Mouse (Mus musculus): ENCODE measurements around the gene Gpc3. TPM values are rescaled to one million over a fixed set of nuclear protein-coding genes. Genes with fewer than 3 reads are reported as not detected.
"Not testable (repeated sequence)": the region's sequence is repeated elsewhere in the genome, so short reads cannot be mapped to it uniquely, and the experiment has no call there.

The Gpc3 gene
- total RNA-seq, 2 experiments from 2014 or later: 52.2 to 60.8 TPM

- intact Hi-C loops (cut with DNase I): no loop called here
Measured at GRCm38 (mm10) chrX:52288792-52289191, 325.0 kb downstream of the Gpc3 start.

GRCm38 (mm10) chrX:52287944-52288343 lies 325.8 kb downstream of the Gpc3 start:
- intact Hi-C loops (cut with DNase I): no loop called here
- peak; percentile 17 for DNase-seq

More at GRCm38 (mm10) chrX:52288792-52289191, 325.0 kb downstream of the Gpc3 start:
- no peak for DNase-seq

- no peak for DNase-seq
- intact Hi-C loops (cut with DNase I): no loop called here
Measured at GRCm38 (mm10) chrX:52282070-52282469, 331.7 kb downstream of the Gpc3 start.

- no peak for DNase-seq
- intact Hi-C loops (cut with DNase I): no loop called here
Measured at GRCm38 (mm10) chrX:52281103-52281900, 332.4 kb downstream of the Gpc3 start.

GRCm38 (mm10) chrX:52278687-52279359 lies 334.9 kb downstream of the Gpc3 start:
- intact Hi-C loops (cut with DNase I): loop anchor here (5.0 kb wide), 1 partner anchor 112 kb away; the partner anchor contains the start of gene Gpc4
- no peak for DNase-seq

DNA sequence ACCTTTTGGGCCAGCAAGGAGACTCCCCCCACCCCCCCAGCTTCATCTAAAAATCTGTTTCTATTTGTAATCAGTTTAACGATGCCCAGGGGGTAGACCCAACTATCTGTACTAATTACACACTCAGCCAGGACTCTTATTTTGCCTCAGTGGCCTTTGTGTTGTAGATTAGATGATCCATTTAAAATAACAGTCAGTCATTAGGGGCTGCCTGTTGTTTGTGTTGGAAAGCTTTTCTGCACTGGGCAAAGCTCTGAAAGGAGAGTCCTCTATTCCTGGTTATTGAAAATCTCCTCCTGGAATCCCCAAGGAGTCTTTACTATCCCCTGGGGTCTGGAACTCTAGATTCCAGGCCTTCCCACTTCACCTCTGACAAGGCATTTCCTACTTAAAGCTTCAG lies 336.2 kb downstream of the Gpc3 start:
- intact Hi-C loops (cut with DNase I): loop anchor here (5.0 kb wide), 1 partner anchor 110 kb away; the partner anchor contains the start of gene Gpc4
- no peak for DNase-seq

GRCm38 (mm10) chrX:52273016-52273415 lies 340.7 kb downstream of the Gpc3 start:
- intact Hi-C loops (cut with DNase I): no loop called here

DNA sequence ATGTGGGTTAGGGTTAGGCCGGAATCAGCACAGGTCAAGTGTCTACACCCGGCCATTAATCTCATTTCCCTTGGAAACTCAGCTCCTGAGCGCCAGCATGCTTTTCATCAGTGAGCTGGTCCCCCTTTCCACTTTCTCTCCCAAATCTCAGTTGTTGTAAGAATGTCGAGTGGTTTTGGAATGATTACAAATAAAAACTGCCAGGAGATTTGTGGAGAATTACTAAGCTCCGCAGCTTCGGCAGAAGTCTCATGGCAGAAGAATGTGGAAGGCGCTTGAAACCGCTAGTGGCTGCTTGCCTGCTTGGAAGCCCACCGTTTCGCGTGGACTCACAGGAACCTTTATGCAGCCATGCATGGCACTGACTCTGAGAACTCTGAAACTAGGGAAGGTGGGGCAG lies 351.8 kb downstream of the Gpc3 start:
- intact Hi-C loops (cut with DNase I): no loop called here
- peak in 1 of 2 experiments; percentile 40 for DNase-seq

More at GRCm38 (mm10) chrX:52273016-52273415, 340.7 kb downstream of the Gpc3 start:
- no peak for DNase-seq

GRCm38 (mm10) chrX:52261546-52261945 lies 352.2 kb downstream of the Gpc3 start:
- DNase-seq: peak; percentile 48 to 49
- intact Hi-C loops (cut with DNase I): no loop called here

DNA sequence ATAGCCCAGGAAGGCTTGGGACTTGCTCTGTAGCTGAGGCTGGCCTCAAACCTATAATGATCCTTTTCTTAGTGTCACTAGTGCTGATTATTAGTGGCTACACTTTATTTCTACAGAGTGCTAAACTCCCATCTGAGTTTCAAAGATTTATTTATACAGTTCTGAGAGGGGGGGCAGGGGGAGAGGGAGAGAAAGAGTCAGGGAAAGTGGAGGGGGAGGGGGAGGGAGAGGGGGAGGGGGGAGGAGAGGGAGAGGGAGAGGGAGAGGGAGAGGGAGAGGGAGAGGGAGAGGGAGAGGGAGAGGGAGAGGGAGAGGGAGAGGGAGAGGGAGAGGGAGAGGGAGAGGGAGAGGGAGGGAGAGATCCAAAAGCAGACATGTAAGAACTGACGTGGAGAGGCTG lies 354.0 kb downstream of the Gpc3 start:
- intact Hi-C loops (cut with DNase I); DNase-seq: not testable (repeated sequence)

DNA sequence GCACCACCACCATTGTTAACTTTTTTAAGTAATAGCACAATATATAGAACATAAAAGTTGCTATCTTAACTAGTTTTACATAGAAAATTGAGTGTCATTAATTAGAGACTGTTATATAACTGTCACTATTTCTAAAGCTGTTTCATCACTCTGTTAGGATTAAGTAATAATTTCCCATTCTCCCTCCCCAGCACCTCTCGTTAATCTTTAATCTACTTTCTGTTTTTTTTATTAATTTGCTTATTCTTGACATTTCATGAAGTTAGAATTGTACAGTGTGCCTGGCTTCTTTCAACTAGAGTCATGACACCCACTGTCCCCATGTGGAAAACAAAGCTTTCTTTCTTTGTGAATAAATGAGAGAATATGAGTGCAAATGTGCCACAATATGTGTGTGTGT lies 359.2 kb downstream of the Gpc3 start:
- DNase-seq: no peak
- intact Hi-C loops (cut with DNase I): no loop called here

DNA sequence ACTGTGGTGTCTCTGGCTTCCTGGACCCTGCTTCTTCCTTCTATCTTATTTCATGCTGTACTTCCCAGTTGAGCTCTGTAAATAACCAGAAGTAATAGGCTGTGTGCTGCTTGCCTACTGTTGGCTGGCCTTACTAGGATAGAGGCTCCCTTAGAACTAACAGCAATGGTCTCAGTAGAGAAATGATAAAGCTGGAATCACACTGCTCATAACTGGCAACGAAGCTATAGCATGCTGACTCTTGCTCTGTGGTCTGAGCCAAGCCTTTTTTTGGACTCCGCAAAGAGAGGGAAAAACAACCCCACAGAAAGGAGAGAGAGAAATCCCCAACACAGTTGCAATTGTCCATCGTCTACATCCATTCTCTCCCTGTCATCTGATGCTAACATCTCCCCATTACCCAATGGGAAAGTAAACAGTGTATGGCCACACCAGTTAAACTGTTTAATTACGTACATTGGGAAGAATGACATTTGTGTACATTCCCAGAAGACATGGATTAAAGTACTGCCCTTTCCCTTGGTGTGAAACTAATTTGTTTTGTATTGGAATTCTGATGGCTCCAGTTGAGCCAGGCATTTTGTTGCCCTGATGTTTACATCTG lies 368.0 kb downstream of the Gpc3 start:
- intact Hi-C loops (cut with DNase I): no loop called here
- no peak for DNase-seq

GRCm38 (mm10) chrX:52237470-52237869 lies 376.3 kb downstream of the Gpc3 start:
- intact Hi-C loops (cut with DNase I): no loop called here
- no peak for DNase-seq

- no peak for DNase-seq
- intact Hi-C loops (cut with DNase I): no loop called here
Measured at GRCm38 (mm10) chrX:52231984-52232383, 381.8 kb downstream of the Gpc3 start.

DNA sequence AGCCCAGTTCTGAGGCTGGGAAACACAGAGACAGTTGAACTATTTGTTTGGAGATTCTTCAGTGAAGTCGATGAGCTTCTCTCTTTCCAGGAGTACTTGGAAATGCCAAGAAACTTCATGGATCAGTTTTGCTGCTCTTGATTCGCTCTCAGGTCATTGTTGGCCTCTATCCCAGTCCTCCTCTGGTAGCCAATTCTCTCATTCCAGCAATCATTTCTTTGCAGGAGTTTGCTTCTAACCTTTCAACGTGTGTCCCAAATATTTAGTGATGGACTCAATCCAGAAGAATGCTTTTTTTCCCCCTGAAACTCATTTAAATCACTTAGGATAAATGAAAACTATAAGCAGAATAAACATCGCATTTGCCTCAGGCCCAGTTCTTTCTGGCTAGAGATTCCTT lies 383.0 kb downstream of the Gpc3 start:
- intact Hi-C loops (cut with DNase I): no loop called here
- no peak for DNase-seq

Small RNA genes lying within 50 kb of the gene (microRNA-seq; reads per million reads assigned to microRNA genes)
- 0 reads per million in 2 experiments for gene Mir6384
- 0 reads per million in 2 experiments for gene Mir717

Other genes starting within 250 kb of the Gpc3 start
- under 1 TPM; 0.45 to 0.72 TPM for gene Ccdc160, start 177.2 kb upstream of the Gpc3 start, total RNA-seq (2021)

Measured in heart, postnatal 10 days (tissue).